Mouse (Mus musculus) macrophage (primary cell): ENCODE measurements around the gene Phykpl. TPM values are rescaled to one million over a fixed set of nuclear protein-coding genes. Genes with fewer than 3 reads are reported as not detected.
A peak's percentile ranks its signal among the peaks of the same experiment; 100 is the strongest.

Experiments
- H3K27ac ChIP-seq: fragments of 350-480 bp; formaldehyde crosslinking; 2 replicates; pipeline ENCODE4 v1.9.0; 2021
- H3K36me3 ChIP-seq: fragments of 350-480 bp; formaldehyde crosslinking; 2 replicates; pipeline ENCODE4 v1.9.0; 2021; ENCODE audit errors: inconsistent target
- H3K4me3 ChIP-seq: fragments of 350-480 bp; formaldehyde crosslinking; 2 replicates; pipeline ENCODE4 v1.9.0; 2021; ENCODE audit errors: inconsistent target
- H3K79me2 ChIP-seq: fragments of 350-480 bp; formaldehyde crosslinking; 2 replicates; pipeline ENCODE4 v1.9.0; 2021; ENCODE audit errors: inconsistent target
- WGBS: methylation state at CpG from one replicate; pipeline ENCODE4 v1.1.7; 2026; ENCODE audit warnings: inconsistent platforms; ENCODE audit not compliant: missing documents; 5-methylcytosine and 5-hydroxymethylcytosine counted together
- polyA plus RNA-seq: library from polyadenylated mRNA; stranded (reverse); fragments of 250-400 nt; gene quantifications from 3 replicates; pipeline ENCODE4 v1.2.4, GENCODE M21; 2018; ENCODE audit warnings: inconsistent platforms

Phykpl gene
- polyA plus RNA-seq, 1 experiment from 2014 or later: 2.9 TPM

DNA sequence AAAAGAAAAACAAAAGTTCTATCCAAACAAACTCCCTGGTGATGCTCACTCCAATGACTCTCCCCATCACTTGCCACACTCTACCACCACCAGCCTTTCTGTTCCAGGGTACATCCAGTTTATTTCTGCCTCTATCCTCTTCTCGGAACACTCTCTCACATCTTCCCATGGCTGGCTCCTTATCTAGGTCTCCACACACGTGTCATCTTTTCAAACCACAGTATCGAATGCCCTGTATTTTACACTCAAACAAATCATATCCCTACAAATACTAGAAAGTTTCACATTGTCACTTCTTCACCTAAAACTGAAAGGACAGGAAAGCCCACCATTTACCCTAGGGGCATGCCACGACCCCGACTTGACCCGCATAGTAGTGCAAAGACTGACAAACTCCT is 50.6 kb downstream of the Phykpl start:
- Histone ChIP-seq H3K4me3 (peak overlapping the region; percentile 71), H3K27ac (peak overlapping the region; percentile 49), H3K36me3 (no peaks in the 10 kb centered on the region), H3K79me2 (peaks cover 53% of the 10 kb centered on the region)
- WGBS: 15% methylated on average over 6 of the region's 6 CpGs

DNA sequence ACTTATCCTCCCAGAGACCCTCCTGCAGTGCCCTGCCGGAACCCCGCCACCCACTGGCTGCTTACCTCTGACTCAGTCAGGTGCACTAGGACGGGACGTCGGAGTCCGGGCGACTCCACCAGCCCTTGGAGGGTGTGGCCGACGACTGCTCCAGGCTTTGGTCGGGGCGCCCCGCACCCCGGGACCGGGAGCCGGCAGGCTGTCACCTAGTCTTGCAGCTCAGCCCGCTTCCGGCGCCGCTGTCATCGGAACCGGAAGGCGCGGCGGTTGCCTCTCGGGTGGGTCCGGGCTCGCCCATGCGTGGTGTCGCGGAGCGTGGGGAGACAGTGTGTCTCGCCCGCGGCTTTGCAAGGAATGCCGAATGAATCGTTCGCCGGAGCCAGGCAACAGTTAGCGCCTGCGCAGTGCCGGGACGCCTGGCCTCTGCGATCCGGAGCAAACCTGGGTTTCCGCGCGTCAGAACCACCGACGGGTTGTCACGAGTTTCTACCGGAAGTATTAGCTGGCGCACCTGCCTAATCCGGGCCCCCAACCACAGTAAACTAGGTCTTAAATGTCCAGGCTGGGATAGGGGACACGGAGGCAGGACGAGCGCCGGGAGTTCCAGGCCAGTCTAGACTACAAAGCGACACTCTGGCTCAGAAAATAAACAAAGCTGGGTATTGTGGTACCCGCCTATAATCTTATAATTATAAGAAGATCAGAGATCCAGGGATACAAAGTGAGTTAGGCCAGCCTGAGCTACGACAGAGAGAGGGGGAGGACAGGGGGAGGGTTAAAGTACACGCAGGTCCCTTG is 51.2 kb downstream of the Phykpl start, which contains the start of gene Rmnd5b:
Rmnd5b (minus strand) TSS at position 372 of the 798 bp plus-strand sequence.
- peaks cover 47% of the 10 kb centered on the region for H3K79me2 ChIP-seq
- no peaks in the 10 kb centered on the region for H3K36me3 ChIP-seq
- under 1% methylated on average over 61 of the region's 61 CpGs for WGBS
- peak within 1 kb of the TSS; percentile 86 for H3K27ac ChIP-seq
- peak within 1 kb of the TSS; percentile 71 for H3K4me3 ChIP-seq

DNA sequence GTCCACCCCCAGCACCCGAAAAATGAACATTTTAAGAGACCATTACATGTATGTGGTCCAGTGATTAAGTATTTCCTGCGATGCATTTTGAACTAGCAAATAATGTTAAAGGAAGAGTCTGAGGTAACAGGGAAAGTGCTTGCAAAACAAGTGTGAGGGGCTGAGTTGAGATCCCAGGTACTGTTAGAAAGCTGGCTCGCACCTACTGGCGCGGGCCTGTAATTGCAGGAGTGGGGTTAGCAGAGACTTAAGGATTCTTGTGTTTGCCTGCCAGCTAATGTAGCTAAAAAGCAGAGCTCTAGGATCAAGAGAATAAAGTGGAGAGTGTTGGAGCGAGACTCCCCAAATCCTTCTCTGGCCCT is 51.7 kb downstream of the Phykpl start:
- Histone ChIP-seq H3K36me3 (no peaks in the 10 kb centered on the region), H3K4me3 (peak overlapping the region; percentile 71)
- 7% methylated on average over 6 of the region's 6 CpGs for WGBS

DNA sequence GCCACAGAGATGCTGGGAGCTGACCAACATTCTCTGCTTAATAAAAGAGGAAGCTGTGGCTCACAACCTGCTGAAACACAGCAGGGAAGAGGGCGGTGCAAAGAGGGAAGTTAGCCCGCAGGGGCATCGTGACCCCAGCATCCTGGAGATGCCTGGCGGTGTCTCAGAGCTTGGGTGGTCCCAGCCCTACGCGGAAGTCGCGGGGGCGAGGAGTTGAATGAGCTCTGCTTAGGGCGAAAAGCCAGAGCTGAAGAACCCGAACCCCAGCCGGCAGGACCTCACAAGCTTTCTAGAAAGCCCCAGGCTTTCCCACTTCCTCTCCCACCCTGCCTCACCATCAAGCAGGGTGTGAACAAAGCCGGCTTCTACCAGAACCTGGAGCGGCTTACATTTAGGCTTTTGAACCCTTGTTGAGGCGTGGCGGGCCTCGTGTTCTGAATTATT is 53.4 kb downstream of the Phykpl start:
- Histone ChIP-seq H3K79me2 (peaks cover 25% of the 10 kb centered on the region; the same call in 1 of the 2 replicates), H3K36me3 (no peaks in the 10 kb centered on the region; the same call in 1 of the 2 replicates), H3K4me3 (peak overlapping the region; percentile 12; the same call in 1 of the 2 replicates), H3K27ac (peak overlapping the region; percentile 88)
- 0% methylated on average over 17 of the region's 17 CpGs for WGBS

More for the DNA sequence above, 51.7 kb downstream of the Phykpl start:
- H3K79me2 ChIP-seq: peaks cover 41% of the 10 kb centered on the region
- H3K27ac ChIP-seq: peak overlapping the region; percentile 86

DNA sequence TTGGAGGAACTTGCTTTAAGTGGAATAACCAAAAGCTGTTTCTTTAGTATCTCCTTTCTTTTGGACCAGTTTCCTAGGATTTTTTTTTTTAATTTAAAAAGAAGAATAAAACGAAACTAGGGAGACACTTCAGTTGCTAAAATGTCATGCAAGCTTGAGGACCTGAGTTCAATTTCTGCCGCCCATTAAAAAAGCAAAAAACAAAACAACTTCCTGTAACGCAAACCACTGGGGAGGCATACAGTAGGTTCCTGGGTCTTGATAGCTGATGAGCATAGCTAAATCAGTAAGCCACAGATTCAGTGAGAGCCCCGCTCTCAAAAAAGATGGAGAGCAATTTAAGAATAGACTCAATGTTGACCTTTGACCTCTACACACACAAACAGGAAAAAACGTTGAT is 53.9 kb downstream of the Phykpl start:
- peak overlapping the region; percentile 88 for H3K27ac ChIP-seq
- H3K36me3 ChIP-seq: no peaks in the 10 kb centered on the region; the same call in 1 of the 2 replicates
- H3K79me2 ChIP-seq: peaks cover 24% of the 10 kb centered on the region; the same call in 1 of the 2 replicates
- 40% methylated on average over 5 of the region's 5 CpGs for WGBS
- peak overlapping the region; percentile 12; the same call in 1 of the 2 replicates for H3K4me3 ChIP-seq

DNA sequence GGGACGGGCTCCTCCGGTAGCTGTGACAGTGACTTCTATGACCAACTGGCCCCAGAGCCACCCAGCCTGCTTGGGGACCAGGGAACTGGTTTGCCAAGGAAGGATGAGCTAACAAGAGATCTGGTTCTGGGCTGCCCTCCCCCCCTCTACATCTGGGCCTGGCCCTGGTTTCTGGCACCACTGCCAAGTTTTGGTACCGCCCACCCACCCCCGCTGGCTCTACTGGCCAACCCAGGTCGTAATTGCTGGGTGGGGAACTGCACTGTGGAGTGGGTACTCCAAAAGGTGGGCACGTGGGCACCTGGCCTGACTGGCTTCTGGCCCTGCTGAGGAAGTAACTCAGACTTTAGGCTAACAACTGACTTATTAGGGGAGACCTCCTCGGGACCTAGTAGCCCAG is 56.2 kb downstream of the Phykpl start:
- Histone ChIP-seq H3K27ac (no peak overlapping the region), H3K36me3 (no peaks in the 10 kb centered on the region; the same call in 1 of the 2 replicates), H3K4me3 (no peak overlapping the region), H3K79me2 (peaks cover 4% of the 10 kb centered on the region; the same call in 1 of the 2 replicates)
- 89% methylated on average over 7 of the region's 7 CpGs for WGBS

GRCm38 (mm10) chr11:51643202-51643601 is 58.6 kb downstream of the Phykpl start:
- Histone ChIP-seq H3K36me3 (no peaks in the 10 kb centered on the region; the same call in 1 of the 2 replicates), H3K79me2 (peaks cover 9% of the 10 kb centered on the region; the same call in 1 of the 2 replicates), H3K27ac (no peak overlapping the region), H3K4me3 (no peak overlapping the region)
- WGBS: 80% methylated on average over 9 of the region's 9 CpGs

DNA sequence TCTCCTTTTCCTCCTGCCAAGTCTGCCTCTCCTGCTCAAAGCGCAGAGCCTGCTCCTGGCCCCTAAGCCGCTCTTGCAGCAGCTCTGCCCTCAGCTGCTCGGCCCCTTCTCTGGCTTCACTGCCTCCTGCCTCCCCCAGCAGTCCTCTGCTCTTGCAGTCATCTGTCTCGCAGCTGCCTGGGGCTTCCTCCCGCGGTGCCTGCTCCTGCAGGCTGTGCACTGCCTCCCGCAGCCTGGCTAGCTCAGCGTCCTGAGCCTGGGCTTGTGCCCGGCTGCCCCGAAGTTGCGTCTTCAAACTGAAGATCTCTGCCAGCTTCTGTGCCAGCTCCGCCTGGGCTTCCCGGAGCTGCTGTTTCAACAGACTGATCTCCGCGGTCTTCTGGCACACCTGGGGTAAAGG is 59.2 kb downstream of the Phykpl start:
- Histone ChIP-seq H3K79me2 (peaks cover 14% of the 10 kb centered on the region; the same call in 1 of the 2 replicates), H3K27ac (no peak overlapping the region), H3K36me3 (no peaks in the 10 kb centered on the region; the same call in 1 of the 2 replicates), H3K4me3 (no peak overlapping the region)
- 36% methylated on average over 15 of the region's 15 CpGs for WGBS

DNA sequence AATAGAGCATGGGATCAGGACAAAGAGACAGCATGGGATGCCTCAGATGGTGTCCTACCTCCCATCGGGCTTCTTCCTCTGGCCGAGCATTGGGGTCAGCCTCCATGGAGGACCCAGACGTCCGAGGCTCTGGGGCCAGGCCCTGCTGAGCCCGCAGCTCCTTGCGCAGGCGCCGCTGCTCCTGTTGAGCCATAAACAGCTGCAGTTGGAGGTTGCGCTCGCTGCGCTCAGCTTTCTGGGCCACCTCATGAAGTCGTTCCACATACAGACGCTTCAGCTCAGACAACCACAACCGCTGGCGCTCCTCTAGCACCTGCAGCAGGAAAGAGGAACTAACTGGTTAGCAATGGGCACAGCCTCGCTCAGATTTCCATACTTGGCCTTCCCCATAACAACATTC is 59.7 kb downstream of the Phykpl start:
- Histone ChIP-seq H3K36me3 (no peaks in the 10 kb centered on the region; the same call in 1 of the 2 replicates), H3K27ac (no peak overlapping the region), H3K79me2 (peaks cover 19% of the 10 kb centered on the region; the same call in 1 of the 2 replicates), H3K4me3 (no peak overlapping the region)
- WGBS: 14% methylated on average over 16 of the region's 16 CpGs

DNA sequence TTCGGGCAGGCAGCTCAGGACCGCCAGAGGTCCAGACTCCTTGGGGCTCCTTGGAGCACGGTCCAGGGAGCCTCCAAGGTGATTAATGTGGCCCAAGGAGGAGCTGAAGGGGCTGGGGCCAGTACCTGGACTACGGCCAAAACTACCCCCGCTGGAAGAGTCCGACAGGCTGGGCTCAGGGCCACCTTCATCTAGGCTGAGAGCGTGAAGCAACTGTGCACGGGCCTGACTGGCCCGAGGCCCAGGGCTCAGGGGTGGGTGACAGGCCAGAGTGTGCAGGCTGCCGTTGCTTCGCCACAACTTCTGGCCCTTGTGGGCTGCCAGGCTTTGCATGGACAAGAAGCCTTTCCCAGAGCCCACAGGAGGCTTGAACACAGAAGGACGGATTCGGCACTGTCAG is 60.7 kb downstream of the Phykpl start:
- H3K36me3 ChIP-seq: no peaks in the 10 kb centered on the region; the same call in 1 of the 2 replicates
- no peak overlapping the region for H3K27ac ChIP-seq

DNA sequence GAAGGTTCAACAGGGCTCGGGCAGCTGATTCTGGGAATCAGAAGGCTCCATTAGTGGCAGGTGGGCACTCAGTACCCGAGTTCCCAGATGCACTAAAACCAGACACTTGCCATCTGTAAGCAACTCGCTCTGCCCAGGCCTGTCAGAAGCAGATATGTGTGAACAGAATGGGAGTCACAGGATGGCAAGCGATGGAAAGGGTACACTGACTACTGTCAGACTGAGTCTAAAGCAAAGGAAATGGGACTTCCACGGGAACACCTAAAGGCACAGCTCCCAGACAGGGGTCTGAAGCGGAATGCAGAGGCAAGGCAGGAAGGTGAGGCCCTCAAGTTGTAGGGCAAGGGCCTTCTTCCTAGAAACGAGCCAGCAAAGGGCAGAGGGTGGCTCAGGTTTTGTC is 61.7 kb downstream of the Phykpl start:
- Histone ChIP-seq H3K4me3 (no peak overlapping the region), H3K27ac (no peak overlapping the region), H3K79me2 (peaks cover 29% of the 10 kb centered on the region; the same call in 1 of the 2 replicates), H3K36me3 (no peaks in the 10 kb centered on the region; the same call in 1 of the 2 replicates)
- 92% methylated on average over 5 of the region's 7 CpGs for WGBS

More for the DNA sequence above, 60.7 kb downstream of the Phykpl start:
- H3K79me2 ChIP-seq: peaks cover 29% of the 10 kb centered on the region; the same call in 1 of the 2 replicates
- whole genome bisulfite sequencing: 95% methylated on average over 13 of the region's 13 CpGs
- H3K4me3 ChIP-seq: no peak overlapping the region

DNA sequence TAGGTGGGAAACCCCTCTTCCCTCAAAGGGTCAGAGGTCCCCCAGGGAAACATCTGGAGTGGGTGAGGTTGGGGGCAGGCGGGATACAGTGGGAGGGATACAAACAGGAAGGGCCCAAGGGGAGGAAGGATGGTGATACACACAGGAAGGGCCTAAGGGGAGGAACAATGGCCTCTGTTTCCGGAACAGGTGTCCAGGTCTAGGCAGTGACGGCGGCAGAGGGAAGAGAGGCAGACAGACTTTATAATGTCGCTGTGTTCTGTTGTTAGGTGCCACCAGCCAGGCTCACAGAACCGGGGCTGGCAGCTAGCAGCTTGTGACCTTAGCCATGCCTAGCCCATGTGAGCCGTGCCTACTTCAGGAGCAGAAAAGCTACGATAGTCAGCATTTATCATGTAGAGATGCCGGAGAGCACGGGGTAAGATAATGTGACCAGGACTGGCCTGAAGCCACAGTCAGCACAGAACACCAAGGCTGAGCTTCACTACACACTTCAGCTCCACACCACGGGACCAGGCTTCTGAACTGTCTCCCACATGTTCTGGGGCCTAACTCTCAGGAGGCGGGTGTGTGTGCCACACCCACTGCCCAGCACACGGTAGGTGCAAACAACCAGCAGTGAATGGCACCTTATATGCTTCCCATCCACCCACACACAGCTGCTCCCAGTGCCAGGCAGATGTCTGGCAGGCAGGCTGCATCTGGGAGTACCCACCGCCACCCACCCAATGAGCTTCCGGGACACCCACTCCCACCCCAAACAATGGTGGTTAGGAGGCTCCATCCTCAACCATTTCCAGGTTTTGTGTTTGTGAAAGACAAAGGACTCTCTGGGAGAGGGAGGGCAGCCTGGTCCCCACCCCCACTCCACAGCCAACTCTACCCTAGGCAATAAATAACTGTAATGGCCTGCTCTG is 62.5 kb downstream of the Phykpl start:
- WGBS: 79% methylated on average over 15 of the region's 15 CpGs
- peaks cover 29% of the 10 kb centered on the region; the same call in 1 of the 2 replicates for H3K79me2 ChIP-seq
- H3K27ac ChIP-seq: no peak overlapping the region

DNA sequence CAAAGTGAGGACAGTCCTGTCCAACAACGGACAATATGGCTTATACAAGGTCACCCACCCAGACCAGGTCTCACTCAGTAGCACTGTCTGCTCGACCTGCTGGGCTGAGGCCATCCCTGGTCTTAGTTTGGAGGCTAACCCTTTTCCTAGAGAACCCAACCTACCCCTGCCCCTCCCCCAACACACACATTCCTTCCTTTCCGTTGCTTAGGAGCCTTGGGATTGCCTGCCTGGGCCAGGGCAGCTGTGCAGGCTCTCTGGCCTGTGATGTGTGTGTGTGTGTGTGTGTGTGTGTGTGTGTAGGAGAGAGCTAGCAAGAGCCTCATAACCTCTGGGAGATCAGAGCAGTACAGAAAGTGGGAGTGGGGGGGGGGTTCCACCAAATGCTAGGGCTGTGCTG is 64.0 kb downstream of the Phykpl start:
- H3K79me2 ChIP-seq: peaks cover 29% of the 10 kb centered on the region; the same call in 1 of the 2 replicates
- H3K36me3 ChIP-seq: no peaks in the 10 kb centered on the region; the same call in 1 of the 2 replicates
- H3K27ac ChIP-seq: no peak overlapping the region
- 82% methylated on average over 2 of the region's 3 CpGs for WGBS
- no peak overlapping the region for H3K4me3 ChIP-seq

More for the DNA sequence above, 62.5 kb downstream of the Phykpl start:
- H3K36me3 ChIP-seq: no peaks in the 10 kb centered on the region; the same call in 1 of the 2 replicates
- no peak overlapping the region for H3K4me3 ChIP-seq
